Comparison of ENCODE assay signal across 8 mouse cellular contexts in the genomic region with DNA sequence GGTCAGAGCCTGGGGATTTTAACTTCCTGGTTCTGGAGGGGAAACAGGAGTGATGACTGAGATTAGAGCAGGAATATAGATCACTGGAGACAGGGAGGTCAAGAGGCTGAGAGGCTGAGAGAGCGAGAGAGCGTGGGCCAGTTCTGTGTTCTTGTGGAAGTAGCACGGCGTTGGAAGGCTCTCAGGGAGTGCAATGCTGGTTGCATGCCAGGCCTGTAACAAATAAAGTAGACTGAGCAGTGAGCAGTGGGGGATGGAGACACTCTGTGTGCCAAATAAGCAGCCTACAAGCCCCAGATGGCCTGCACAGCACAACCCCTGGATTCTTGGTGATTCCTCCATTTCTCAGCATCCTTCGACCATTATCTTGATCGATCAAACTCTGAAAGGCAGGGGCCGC.
A peak's percentile ranks its signal among the peaks of the same experiment; 100 is the strongest.
DNase-seq lines count a peak whose midpoint lies in the region; ATAC-seq lines count a peak whose summit lies in the region.

No protein-coding gene starts in this region.

- ATAC-seq in hindbrain, embryonic 12.5 days (ENCODE audit: low FRiP score), result peak; percentile 58; the same call in 1 of the 2 replicates
- peak; percentile 75 for ATAC-seq in intestine, embryonic 15.5 days
- ATAC-seq in neural tube, embryonic 15.5 days (ENCODE audit: low FRiP score), result peak; percentile 72
- ATAC-seq in erythroid progenitor cell, adult 5-6 weeks (replicated peaks; ENCODE audit: low FRiP score, poor library complexity, severe bottlenecking), result no peak

- no peak overlapping the region for H3K9ac ChIP-seq in hindbrain, embryonic 12.5 days
- H3K9ac ChIP-seq in intestine, embryonic 15.5 days, result no peak overlapping the region
- no peak overlapping the region for H3K9ac ChIP-seq in neural tube, embryonic 15.5 days (replicated peaks)

- intact Hi-C loops in left cerebral cortex, postnatal 36 days (cut with DNase I), result loop anchor here (5.0 kb wide), 1 partner anchor 70 kb away; a partner anchor contains a TSS

- DNase-seq in hindbrain, embryonic 10.5 days (ENCODE audit: low spot score), result no peak
- DNase-seq in cerebellum, adult 9-10 months, result peak; percentile 70
- peak; percentile 35 for DNase-seq in gastrocnemius, postnatal 10 days
- peak; percentile 35 to 51 for DNase-seq in left cerebral cortex, postnatal 36 days (ENCODE audit: low spot score in 2 of 2)

- 67% methylated on average over 7 of the region's 7 CpGs for WGBS in hindbrain, embryonic 12.5 days
- 75% methylated on average over 7 of the region's 7 CpGs for WGBS in hindbrain, embryonic 10.5 days
- WGBS in intestine, embryonic 15.5 days, result 46% methylated on average over 7 of the region's 7 CpGs
- WGBS in neural tube, embryonic 15.5 days, result 40% methylated on average over 7 of the region's 7 CpGs

- H3K36me3 ChIP-seq in hindbrain, embryonic 12.5 days, result no peaks in the 10 kb centered on the region
- no peaks in the 10 kb centered on the region for H3K36me3 ChIP-seq in hindbrain, embryonic 10.5 days
- H3K36me3 ChIP-seq in intestine, embryonic 15.5 days, result no peaks in the 10 kb centered on the region
- H3K36me3 ChIP-seq in neural tube, embryonic 15.5 days, result no peaks in the 10 kb centered on the region

- peaks cover 20% of the 10 kb centered on the region for H3K4me1 ChIP-seq in hindbrain, embryonic 12.5 days
- H3K4me1 ChIP-seq in hindbrain, embryonic 10.5 days (replicated peaks), result peaks cover 31% of the 10 kb centered on the region
- H3K4me1 ChIP-seq in intestine, embryonic 15.5 days (replicated peaks), result peaks cover 17% of the 10 kb centered on the region
- H3K4me1 ChIP-seq in neural tube, embryonic 15.5 days, result peaks cover 32% of the 10 kb centered on the region

- no peaks in the 10 kb centered on the region for H3K27me3 ChIP-seq in hindbrain, embryonic 12.5 days
- no peaks in the 10 kb centered on the region for H3K27me3 ChIP-seq in hindbrain, embryonic 10.5 days (ENCODE audit: insufficient read depth, poor library complexity, severe bottlenecking)
- H3K27me3 ChIP-seq in intestine, embryonic 15.5 days (replicated peaks), result no peaks in the 10 kb centered on the region
- H3K27me3 ChIP-seq in neural tube, embryonic 15.5 days (replicated peaks), result no peaks in the 10 kb centered on the region

- H3K9me3 ChIP-seq in hindbrain, embryonic 12.5 days (replicated peaks), result no peaks in the 10 kb centered on the region
- no peaks in the 10 kb centered on the region for H3K9me3 ChIP-seq in hindbrain, embryonic 10.5 days
- no peaks in the 10 kb centered on the region for H3K9me3 ChIP-seq in intestine, embryonic 15.5 days
- H3K9me3 ChIP-seq in neural tube, embryonic 15.5 days (replicated peaks), result no peaks in the 10 kb centered on the region

- H3K4me3 ChIP-seq in hindbrain, embryonic 12.5 days, result no peak overlapping the region
- no peak overlapping the region for H3K4me3 ChIP-seq in hindbrain, embryonic 10.5 days
- no peak overlapping the region for H3K4me3 ChIP-seq in intestine, embryonic 15.5 days (replicated peaks)
- H3K4me3 ChIP-seq in neural tube, embryonic 15.5 days (replicated peaks), result no peak overlapping the region

- H3K27ac ChIP-seq in hindbrain, embryonic 12.5 days, result no peak overlapping the region
- no peak overlapping the region for H3K27ac ChIP-seq in hindbrain, embryonic 10.5 days
- no peak overlapping the region for H3K27ac ChIP-seq in intestine, embryonic 15.5 days
- H3K27ac ChIP-seq in neural tube, embryonic 15.5 days (replicated peaks), result peak overlapping the region; percentile 60

- H3K4me2 ChIP-seq in hindbrain, embryonic 12.5 days (replicated peaks), result no peak overlapping the region
- no peak overlapping the region for H3K4me2 ChIP-seq in intestine, embryonic 15.5 days (replicated peaks)
- H3K4me2 ChIP-seq in neural tube, embryonic 15.5 days, result no peak overlapping the region
